Mouse (Mus musculus) forebrain, postnatal 0 days (tissue): ENCODE results near the gene Map3k7cl. TPM values are rescaled to one million over a fixed set of nuclear protein-coding genes. Genes with fewer than 3 reads are reported as not detected.

Source experiments
- ATAC-seq: fragments of 200-750 bp; cut with Nextera tagmentation; 2 replicates; pipeline ENCODE4 v1.8.0; 2017; ENCODE audit warnings: mild to moderate bottlenecking, moderate library complexity
- DNase-seq: peaks from one replicate; pipeline ENCODE4 v3.0.0-alpha.2; 2015
- H3K27ac ChIP-seq: fragments of 300-500 bp; sonication (generic); 2 replicates; pipeline ENCODE4 v1.5.1; 2014; ENCODE audit warnings: low read depth, mild to moderate bottlenecking, antibody characterized with exemption, low read length, moderate library complexity, mixed read lengths
- H3K27me3 ChIP-seq: fragments of 300-500 bp; sonication (generic); 2 replicates; pipeline ENCODE4 v1.6.1; 2014; ENCODE audit warnings: mild to moderate bottlenecking, low read length, mixed read lengths; ENCODE audit not compliant: insufficient read depth
- H3K36me3 ChIP-seq: fragments of 300-500 bp; sonication (generic); 2 replicates; pipeline ENCODE4 v1.6.1; 2014; ENCODE audit warnings: mild to moderate bottlenecking, moderate library complexity; ENCODE audit not compliant: insufficient read depth
- H3K4me1 ChIP-seq: fragments of 300-500 bp; sonication (generic); 2 replicates; pipeline ENCODE4 v1.6.1; 2014; ENCODE audit warnings: antibody characterized with exemption; ENCODE audit not compliant: insufficient read depth
- H3K4me2 ChIP-seq: fragments of 300-500 bp; sonication (generic); 2 replicates; pipeline ENCODE4 v1.6.1; 2014; ENCODE audit warnings: low read depth, mild to moderate bottlenecking, moderate library complexity
- H3K4me3 ChIP-seq: fragments of 300-500 bp; sonication (generic); 2 replicates; pipeline ENCODE4 v1.5.1; 2014; ENCODE audit warnings: low read depth, low read length, mixed read lengths
- H3K9ac ChIP-seq: fragments of 300-500 bp; sonication (generic); 2 replicates; pipeline ENCODE4 v1.6.1; 2014; ENCODE audit warnings: mild to moderate bottlenecking
- H3K9me3 ChIP-seq: fragments of 300-500 bp; sonication (generic); 2 replicates; pipeline ENCODE4 v1.6.1; 2016; ENCODE audit warnings: low read length
- CTCF ChIP-seq: sonication (generic); IDR thresholded peaks from 2 replicates; pipeline ENCODE4 v1.5.1; 2016; ENCODE audit warnings: antibody characterized with exemption, control low read depth, low read depth
- WGBS: fragments of 180-500 bp; shearing (Covaris S2); extraction: QIAGEN DNeasy Blood & Tissue Kit; methylation state at CpG from one replicate; pipeline ENCODE4 v1.1.7; 2014; 5-methylcytosine and 5-hydroxymethylcytosine counted together
- polyA plus RNA-seq: library from polyadenylated mRNA; unstranded; fragments of >200 nt; fragmentation: Nextera tagmentation; extraction: Ambion mirVana; gene quantifications from 2 replicates; pipeline ENCODE4 v1.2.1, GENCODE M21; 2015
- total RNA-seq: library from RNA; depleted of rRNA; stranded (reverse); fragments of >200 nt; gene quantifications from 2 replicates; pipeline ENCODE4 v1.2.3, GENCODE M21; 2014

Gene Map3k7cl
- total and polyA plus RNA-seq, 2 experiments from 2014 or later = not detected

DNA sequence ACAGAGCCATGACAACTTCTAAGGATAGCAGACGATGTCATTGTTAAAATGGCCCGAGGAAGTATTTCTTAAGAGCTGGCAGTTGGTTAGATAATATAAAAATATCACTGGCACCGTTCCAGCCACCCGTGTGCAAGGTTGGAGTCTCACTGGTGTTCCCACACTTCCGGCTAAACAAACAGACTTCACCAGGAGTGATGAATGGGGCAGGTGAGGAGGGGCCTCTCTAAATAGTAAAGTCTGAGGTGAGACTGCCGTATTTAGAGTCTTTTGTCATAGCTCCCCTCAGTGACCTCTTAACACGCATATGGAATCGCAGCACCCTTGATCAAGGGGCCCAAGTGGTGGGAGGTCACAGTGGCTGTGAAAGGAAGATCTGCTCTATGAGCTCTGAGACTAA, 3.2 kb downstream of the Map3k7cl start:
- H3K4me3 ChIP-seq = no peak overlapping the region
- no peak overlapping the region for H3K27ac ChIP-seq
- no peak for DNase-seq
- H3K4me1 ChIP-seq = no peaks in the 10 kb centered on the region
- H3K36me3 ChIP-seq = no peaks in the 10 kb centered on the region
- H3K9me3 ChIP-seq = no peaks in the 10 kb centered on the region
- H3K9ac ChIP-seq = no peak overlapping the region
- no peaks in the 10 kb centered on the region for H3K27me3 ChIP-seq
- TF ChIP-seq CTCF = no peak
- no peak for ATAC-seq
- H3K4me2 ChIP-seq = no peak overlapping the region
- WGBS = 70% methylated on average over 8 of the region's 8 CpGs

DNA sequence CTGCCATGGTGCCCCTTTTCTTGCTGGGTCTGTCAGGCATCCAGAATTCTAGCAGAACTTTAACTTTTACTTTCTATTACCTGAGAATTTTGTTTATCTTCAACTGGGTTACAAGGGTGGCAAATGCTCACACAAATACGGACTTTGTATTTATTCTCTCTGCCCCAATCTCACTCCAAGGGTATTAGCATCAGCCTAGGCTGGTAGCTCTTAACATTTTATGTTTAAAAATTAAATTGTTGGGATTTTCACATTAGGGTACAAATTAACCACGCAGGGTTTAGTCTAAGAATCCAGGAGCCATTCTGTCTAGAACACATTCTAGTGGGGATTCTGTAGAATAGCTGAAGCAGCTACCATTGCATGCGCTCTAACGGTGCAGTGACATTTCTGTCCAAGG, 8.4 kb downstream of the Map3k7cl start:
- Histone ChIP-seq H3K27me3 (no peaks in the 10 kb centered on the region), H3K36me3 (no peaks in the 10 kb centered on the region), H3K4me3 (no peak overlapping the region), H3K4me1 (no peaks in the 10 kb centered on the region), H3K9me3 (no peaks in the 10 kb centered on the region), H3K4me2 (no peak overlapping the region), H3K27ac (no peak overlapping the region), H3K9ac (no peak overlapping the region)
- DNase-seq (no peak), ATAC-seq (no peak)
- TF ChIP-seq CTCF = no peak
- 88% methylated on average over 4 of the region's 4 CpGs for WGBS

DNA sequence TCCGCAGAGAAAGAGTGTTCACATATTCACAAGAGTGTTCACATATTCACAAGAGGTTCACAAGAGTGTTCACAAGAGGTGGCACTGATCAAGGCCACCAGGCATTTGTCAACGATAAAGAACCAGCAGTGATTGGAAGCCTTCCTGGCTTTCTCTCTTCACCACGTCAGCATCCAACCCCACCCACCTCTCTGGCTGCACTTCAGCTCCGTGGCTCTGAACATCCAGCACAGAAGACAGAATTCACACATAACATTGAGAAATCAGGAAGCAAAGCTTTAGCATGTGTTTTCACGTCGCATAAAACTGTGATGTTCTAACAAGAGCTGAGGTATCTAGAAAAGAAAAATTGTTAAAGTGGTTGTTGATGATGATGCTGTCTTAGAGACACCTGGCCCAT, 10.4 kb downstream of the Map3k7cl start:
- H3K4me3 ChIP-seq = no peak overlapping the region
- no peak for TF ChIP-seq CTCF
- 0 out of 2 replicates have a peak, but pooled peaks cover 6% of the 10 kb centered on the region for H3K4me1 ChIP-seq
- WGBS = 65% methylated on average over 6 of the region's 6 CpGs
- no peaks in the 10 kb centered on the region for H3K27me3 ChIP-seq
- no peaks in the 10 kb centered on the region for H3K36me3 ChIP-seq
- DNase-seq (no peak), ATAC-seq (no peak)
- H3K4me2 ChIP-seq = no peak overlapping the region
- no peak overlapping the region for H3K9ac ChIP-seq
- H3K9me3 ChIP-seq = no peaks in the 10 kb centered on the region
- H3K27ac ChIP-seq = no peak overlapping the region

DNA sequence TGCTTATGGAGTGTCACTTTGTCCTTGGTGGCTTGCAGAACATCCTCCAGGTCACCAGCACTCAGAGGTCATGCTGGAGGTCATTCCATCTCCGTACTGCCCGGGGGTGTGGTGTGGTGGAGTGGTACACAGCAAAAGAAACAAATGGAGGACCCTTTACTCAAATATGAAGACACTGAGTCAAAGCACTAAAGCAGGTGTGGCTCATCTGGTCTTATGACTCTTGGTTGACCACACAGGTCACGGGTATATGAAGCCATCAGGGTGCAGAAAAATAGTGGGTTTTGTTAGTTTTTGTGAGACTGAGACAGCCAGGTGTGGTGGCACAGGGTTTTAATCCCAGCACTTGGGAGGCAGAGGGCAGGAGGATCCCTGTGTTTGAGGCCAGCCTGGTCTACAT, 11.4 kb downstream of the Map3k7cl start:
- Histone ChIP-seq H3K4me2 (no peak overlapping the region), H3K4me3 (no peak overlapping the region), H3K4me1 (0 out of 2 replicates have a peak, but pooled peaks cover 6% of the 10 kb centered on the region), H3K27me3 (no peaks in the 10 kb centered on the region), H3K9ac (no peak overlapping the region), H3K36me3 (no peaks in the 10 kb centered on the region), H3K9me3 (no peaks in the 10 kb centered on the region), H3K27ac (no peak overlapping the region)
- no peak for DNase-seq
- no peak for ATAC-seq
- WGBS = 86% methylated on average over 3 of the region's 3 CpGs
- no peak for TF ChIP-seq CTCF

DNA sequence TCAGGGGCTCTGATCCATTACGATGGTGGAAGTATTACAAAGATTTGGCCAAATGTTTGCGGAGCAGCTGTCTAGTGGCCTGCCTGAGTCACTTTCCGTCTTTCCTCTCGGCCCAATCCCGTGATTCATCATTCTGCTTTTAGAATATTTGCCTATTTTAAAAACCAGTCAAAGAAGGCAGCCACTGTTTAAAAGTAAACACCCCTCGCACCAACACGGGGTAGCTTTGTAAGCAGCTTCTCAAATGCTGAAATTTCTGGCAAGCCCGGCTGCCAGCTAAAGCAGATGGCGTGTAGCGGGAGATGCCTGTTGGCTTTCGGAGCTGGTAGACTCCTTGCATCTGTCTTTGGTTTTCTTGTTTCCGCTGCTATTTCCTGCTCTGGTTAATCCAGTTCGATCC, 14.4 kb downstream of the Map3k7cl start:
- TF ChIP-seq CTCF = no peak
- H3K4me3 ChIP-seq = no peak overlapping the region
- H3K9me3 ChIP-seq = no peaks in the 10 kb centered on the region
- no peaks in the 10 kb centered on the region for H3K27me3 ChIP-seq
- 40% methylated on average over 13 of the region's 13 CpGs for WGBS
- H3K9ac ChIP-seq = no peak overlapping the region
- H3K36me3 ChIP-seq = no peaks in the 10 kb centered on the region
- DNase-seq = peak; percentile 94
- 0 out of 2 replicates have a peak, but pooled peaks cover 6% of the 10 kb centered on the region for H3K4me1 ChIP-seq
- H3K4me2 ChIP-seq = peak overlapping the region; percentile 18
- peak; percentile 91 for ATAC-seq
- peak overlapping the region; percentile 64 for H3K27ac ChIP-seq

DNA sequence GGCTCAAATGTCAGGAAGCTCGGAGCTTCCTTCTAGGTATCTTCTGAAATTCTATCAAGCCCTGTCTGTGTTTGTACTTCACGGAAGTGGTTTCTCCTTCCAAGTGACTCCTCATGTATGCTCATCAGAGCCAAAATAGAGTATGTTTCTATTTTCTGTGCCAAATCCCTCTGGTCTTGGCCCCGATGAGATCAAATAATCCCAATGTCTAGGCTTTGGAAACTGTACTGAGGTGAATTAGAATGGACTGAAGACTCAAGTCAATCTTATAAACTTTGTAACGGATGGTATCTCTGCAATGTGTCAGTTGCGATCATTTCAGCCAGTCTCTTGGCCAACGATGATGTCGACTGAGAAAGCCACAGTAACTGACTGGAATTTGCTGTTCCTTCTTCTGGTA, 15.1 kb downstream of the Map3k7cl start:
- Histone ChIP-seq H3K27me3 (no peaks in the 10 kb centered on the region), H3K36me3 (no peaks in the 10 kb centered on the region), H3K27ac (peak overlapping the region; percentile 64), H3K4me3 (no peak overlapping the region), H3K4me2 (peak overlapping the region; percentile 18; the same call in 1 of the 2 replicates), H3K9me3 (no peaks in the 10 kb centered on the region), H3K9ac (no peak overlapping the region), H3K4me1 (0 out of 2 replicates have a peak, but pooled peaks cover 6% of the 10 kb centered on the region)
- TF ChIP-seq CTCF = no peak
- DNase-seq = peak; percentile 47
- ATAC-seq = peak; percentile 19
- 68% methylated on average over 7 of the region's 7 CpGs for WGBS

DNA sequence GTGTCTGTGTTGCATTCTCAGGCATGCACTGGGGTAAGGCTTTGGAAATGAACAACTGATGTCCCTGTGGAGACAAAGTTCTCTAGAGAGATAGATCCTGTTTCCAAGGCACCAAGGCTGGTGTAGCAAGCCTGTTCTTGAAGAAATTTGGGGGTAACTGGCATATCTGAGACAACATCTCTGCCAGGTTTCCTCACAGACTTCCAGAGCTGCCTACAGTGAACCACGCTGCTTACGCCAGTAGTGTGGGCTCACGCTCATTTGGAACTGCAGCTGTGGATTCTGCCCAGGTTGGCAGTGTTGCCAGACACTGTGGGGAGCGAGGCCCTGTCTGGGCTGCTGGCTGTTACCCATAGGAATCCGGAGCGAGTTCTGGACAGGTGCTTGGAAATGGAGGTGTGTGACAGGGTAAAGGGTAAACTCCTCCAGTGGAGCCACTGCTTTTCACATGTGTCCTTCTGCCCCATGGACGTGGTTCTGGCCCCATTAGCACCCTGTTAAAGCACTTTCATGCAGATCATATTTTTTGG, 16.5 kb downstream of the Map3k7cl start:
- TF ChIP-seq CTCF = no peak
- ATAC-seq = 0 out of 2 replicates have a peak, but pooled peaks have one; percentile 15
- Histone ChIP-seq H3K4me2 (no peak overlapping the region), H3K36me3 (no peaks in the 10 kb centered on the region), H3K4me3 (no peak overlapping the region), H3K9me3 (no peaks in the 10 kb centered on the region), H3K4me1 (0 out of 2 replicates have a peak, but pooled peaks cover 6% of the 10 kb centered on the region), H3K27ac (no peak overlapping the region), H3K9ac (no peak overlapping the region), H3K27me3 (no peaks in the 10 kb centered on the region)
- DNase-seq = peak; percentile 21
- 72% methylated on average over 7 of the region's 7 CpGs for WGBS
